Mouse (Mus musculus): ENCODE data around the gene Terf2ip. TPM values are rescaled to one million over a fixed set of nuclear protein-coding genes. Genes with fewer than 3 reads are reported as not detected.
A peak's percentile ranks its signal among the peaks of the same experiment; 100 is the strongest.

Terf2ip gene
- polyA plus RNA-seq, 1 experiment from 2014 or later = 5.4 TPM

- Histone ChIP-seq H3K4me2 (ENCODE audit: low read depth, low read length) (peak overlapping the region; percentile 44), H3K27ac (ENCODE audit: low read depth) (no peak overlapping the region)
- peak; percentile 47 for ATAC-seq
Observed at GRCm38 (mm10) chr8:111978147-111978546, 33.1 kb upstream of the Terf2ip start.

GRCm38 (mm10) chr8:111982116-111982515 lies 29.1 kb upstream of the Terf2ip start:
- TF ChIP-seq EP300 (IDR thresholded peaks at IDR 0.05; ENCODE audit: low read depth) = no peak
- peak; percentile 53 for TF ChIP-seq CTCF (IDR thresholded peaks at IDR 0.05; ENCODE audit: low read depth)
- ATAC-seq (no peak), DNase-seq (no peak)
- Histone ChIP-seq H3K4me1 (ENCODE audit: insufficient read depth) (no peaks in the 10 kb centered on the region), H3K4me3 (ENCODE audit: low read depth, low read length) (no peak overlapping the region), H3K27me3 (ENCODE audit: insufficient read depth, low read length) (no peaks in the 10 kb centered on the region), H3K9me3 (ENCODE audit: low read length) (no peaks in the 10 kb centered on the region), H3K4me2 (ENCODE audit: low read depth, low read length) (no peak overlapping the region), H3K27ac (ENCODE audit: low read depth) (no peak overlapping the region), H3K36me3 (replicated peaks; ENCODE audit: insufficient read depth, low read length) (peaks cover 14% of the 10 kb centered on the region; the same call in 1 of the 2 replicates), H3K9ac (replicated peaks) (no peak overlapping the region)
- WGBS (ENCODE audit: insufficient replicate concordance) = 74% methylated on average over 7 of the region's 7 CpGs

More at GRCm38 (mm10) chr8:111978147-111978546, 33.1 kb upstream of the Terf2ip start:
- Histone ChIP-seq H3K36me3 (replicated peaks; ENCODE audit: insufficient read depth, low read length) (peaks cover 3% of the 10 kb centered on the region; the same call in 1 of the 2 replicates), H3K9me3 (ENCODE audit: low read length) (no peaks in the 10 kb centered on the region; the same call in 1 of the 2 replicates), H3K4me1 (ENCODE audit: insufficient read depth) (peaks cover 4% of the 10 kb centered on the region; the same call in 1 of the 2 replicates), H3K9ac (replicated peaks) (0 out of 2 replicates have a peak overlapping the region, but pooled peaks have one; percentile 7), H3K4me3 (ENCODE audit: low read depth, low read length) (no peak overlapping the region), H3K27me3 (ENCODE audit: insufficient read depth, low read length) (no peaks in the 10 kb centered on the region)
- 59% methylated on average over 10 of the region's 10 CpGs for WGBS (ENCODE audit: insufficient replicate concordance)
- no peak for DNase-seq
- no peak for TF ChIP-seq CTCF (IDR thresholded peaks at IDR 0.05; ENCODE audit: low read depth)
- no peak for TF ChIP-seq EP300 (IDR thresholded peaks at IDR 0.05; ENCODE audit: low read depth)

GRCm38 (mm10) chr8:111984511-111984910 lies 26.7 kb upstream of the Terf2ip start:
- ATAC-seq = no peak
- peaks cover 18% of the 10 kb centered on the region for H3K36me3 ChIP-seq (replicated peaks; ENCODE audit: insufficient read depth, low read length)

GRCm38 (mm10) chr8:111989911-111990310 lies 21.3 kb upstream of the Terf2ip start:
- H3K4me2 ChIP-seq (ENCODE audit: low read depth, low read length) = no peak overlapping the region
- no peak overlapping the region for H3K27ac ChIP-seq (ENCODE audit: low read depth)
- H3K27me3 ChIP-seq (ENCODE audit: insufficient read depth, low read length) = no peaks in the 10 kb centered on the region
- H3K4me1 ChIP-seq (ENCODE audit: insufficient read depth) = 0 out of 2 replicates have a peak, but pooled peaks cover 3% of the 10 kb centered on the region
- no peak overlapping the region for H3K4me3 ChIP-seq (ENCODE audit: low read depth, low read length)
- TF ChIP-seq CTCF (IDR thresholded peaks at IDR 0.05; ENCODE audit: low read depth) (peak; percentile 95), EP300 (IDR thresholded peaks at IDR 0.05; ENCODE audit: low read depth) (no peak)
- peak; percentile 87 for DNase-seq
- 12% methylated on average over 7 of the region's 7 CpGs for WGBS (ENCODE audit: insufficient replicate concordance)
- no peaks in the 10 kb centered on the region for H3K9me3 ChIP-seq (ENCODE audit: low read length)
- no peak overlapping the region for H3K9ac ChIP-seq (replicated peaks)
- ATAC-seq = peak; percentile 56
- peaks cover 20% of the 10 kb centered on the region for H3K36me3 ChIP-seq (replicated peaks; ENCODE audit: insufficient read depth, low read length)

More at GRCm38 (mm10) chr8:111984511-111984910, 26.7 kb upstream of the Terf2ip start:
- Histone ChIP-seq H3K4me3 (ENCODE audit: low read depth, low read length) (no peak overlapping the region), H3K9me3 (ENCODE audit: low read length) (no peaks in the 10 kb centered on the region), H3K27me3 (ENCODE audit: insufficient read depth, low read length) (no peaks in the 10 kb centered on the region), H3K27ac (ENCODE audit: low read depth) (no peak overlapping the region), H3K4me2 (ENCODE audit: low read depth, low read length) (no peak overlapping the region), H3K9ac (replicated peaks) (no peak overlapping the region), H3K4me1 (ENCODE audit: insufficient read depth) (no peaks in the 10 kb centered on the region)
- TF ChIP-seq CTCF (IDR thresholded peaks at IDR 0.05; ENCODE audit: low read depth) (no peak), EP300 (IDR thresholded peaks at IDR 0.05; ENCODE audit: low read depth) (no peak)
- no peak for DNase-seq
- 79% methylated on average over 10 of the region's 10 CpGs for WGBS (ENCODE audit: insufficient replicate concordance)

- no peak for DNase-seq
- H3K4me3 ChIP-seq (ENCODE audit: low read depth, low read length) = peak overlapping the region; percentile 72
- peaks cover 26% of the 10 kb centered on the region for H3K36me3 ChIP-seq (replicated peaks; ENCODE audit: insufficient read depth, low read length)
- H3K9ac ChIP-seq (replicated peaks) = peak overlapping the region; percentile 73
- H3K4me1 ChIP-seq (ENCODE audit: insufficient read depth) = 0 out of 2 replicates have a peak, but pooled peaks cover 3% of the 10 kb centered on the region
- H3K27me3 ChIP-seq (ENCODE audit: insufficient read depth, low read length) = no peaks in the 10 kb centered on the region
- 56% methylated on average over 8 of the region's 8 CpGs for WGBS (ENCODE audit: insufficient replicate concordance)
- no peak overlapping the region for H3K27ac ChIP-seq (ENCODE audit: low read depth)
- TF ChIP-seq CTCF (IDR thresholded peaks at IDR 0.05; ENCODE audit: low read depth) = no peak
- TF ChIP-seq EP300 (IDR thresholded peaks at IDR 0.05; ENCODE audit: low read depth) = no peak
- no peak for ATAC-seq
- peak overlapping the region; percentile 91 for H3K4me2 ChIP-seq (ENCODE audit: low read depth, low read length)
- H3K9me3 ChIP-seq (ENCODE audit: low read length) = no peaks in the 10 kb centered on the region
Observed at GRCm38 (mm10) chr8:111991278-111991677, 19.9 kb upstream of the Terf2ip start.

- ATAC-seq = peak; percentile 97
- 0 out of 2 replicates have a peak within 1 kb of the TSS, but pooled peaks have one; percentile 46 for H3K27ac ChIP-seq (ENCODE audit: low read depth)
- WGBS (ENCODE audit: insufficient replicate concordance) = 3% methylated on average over 32 of the region's 33 CpGs
Observed at GRCm38 (mm10) chr8:111992013-111992702, 19.0 kb upstream of the Terf2ip start, which contains the start of gene Adat1. Adat1 (minus strand) TSS chr8:111992302.

More at GRCm38 (mm10) chr8:111992013-111992702, 19.0 kb upstream of the Terf2ip start, which contains the start of gene Adat1:
- Histone ChIP-seq H3K4me3 (ENCODE audit: low read depth, low read length) (peak within 1 kb of the TSS; percentile 72), H3K27me3 (ENCODE audit: insufficient read depth, low read length) (no peaks in the 10 kb centered on the region), H3K4me1 (ENCODE audit: insufficient read depth) (0 out of 2 replicates have a peak, but pooled peaks cover 3% of the 10 kb centered on the region), H3K4me2 (ENCODE audit: low read depth, low read length) (peak within 1 kb of the TSS; percentile 91), H3K9me3 (ENCODE audit: low read length) (no peaks in the 10 kb centered on the region), H3K36me3 (replicated peaks; ENCODE audit: insufficient read depth, low read length) (peaks cover 29% of the 10 kb centered on the region), H3K9ac (replicated peaks) (peak within 1 kb of the TSS; percentile 73)
- DNase-seq = peak; percentile 93
- TF ChIP-seq CTCF (IDR thresholded peaks at IDR 0.05; ENCODE audit: low read depth) = peak; percentile 9; the same call in 1 of the 2 replicates
- no peak for TF ChIP-seq EP300 (IDR thresholded peaks at IDR 0.05; ENCODE audit: low read depth)
